Mouse (Mus musculus) brain, adult 2 months (tissue): ENCODE results near the gene Gpha2.

Source experiments
- DNase-seq: peaks from one replicate; pipeline ENCODE4 v3.0.0; 2011; ENCODE audit warnings: low read depth, low spot score

Gene Gpha2

DNA sequence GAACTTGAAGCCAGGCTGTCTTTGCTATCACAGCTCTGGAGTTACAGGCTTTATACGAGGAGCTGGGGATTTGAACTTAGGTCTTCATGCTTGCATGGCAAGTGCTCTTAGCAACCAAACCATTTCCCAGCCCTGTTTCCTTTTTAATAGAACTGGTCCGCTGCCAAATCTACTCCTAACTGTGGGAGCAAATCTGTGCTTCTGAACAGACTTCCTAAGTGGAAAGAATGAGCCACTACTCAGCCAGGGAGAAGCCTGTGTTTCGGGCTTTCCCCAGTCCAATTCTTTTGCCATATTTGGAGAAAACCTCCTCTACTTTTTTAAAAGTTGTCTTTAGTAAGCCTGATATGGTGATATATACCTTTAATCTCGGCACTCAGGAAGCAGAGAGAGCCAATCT, 46.6 kb downstream of the Gpha2 start:
- DNase-seq = peak; percentile 82

GRCm38 (mm10) chr19:6273592-6273991, 47.4 kb downstream of the Gpha2 start:
- DNase-seq = no peak

DNA sequence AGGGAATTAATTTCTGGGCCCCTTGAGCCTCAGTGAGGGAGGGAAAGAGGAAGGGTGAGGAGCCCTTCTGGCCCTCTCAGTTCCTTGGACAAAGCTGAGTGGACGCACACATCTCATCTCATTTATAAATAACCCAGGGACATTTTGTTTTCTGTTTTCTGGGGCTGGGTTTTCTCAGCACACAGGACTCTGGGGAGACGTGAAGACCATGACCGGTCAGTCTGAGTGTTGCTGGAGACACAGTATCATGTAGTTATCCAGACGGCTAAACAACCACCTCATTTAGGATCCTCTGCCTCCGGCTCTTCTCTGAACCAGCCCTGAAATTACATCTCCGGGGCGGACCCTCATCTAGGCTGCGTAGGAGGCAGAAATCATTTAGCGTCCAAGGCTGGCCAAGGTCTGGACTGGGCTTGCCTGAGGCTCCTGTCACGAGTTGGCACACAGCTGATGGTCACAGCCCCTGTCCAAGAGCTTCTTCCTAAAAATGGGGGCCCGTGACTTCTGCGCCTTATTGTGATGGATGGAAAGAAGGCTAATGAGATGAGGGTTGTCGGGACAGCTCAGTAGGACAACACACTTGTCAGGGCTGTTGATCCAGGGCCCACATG, 47.9 kb downstream of the Gpha2 start:
- no peak for DNase-seq

DNA sequence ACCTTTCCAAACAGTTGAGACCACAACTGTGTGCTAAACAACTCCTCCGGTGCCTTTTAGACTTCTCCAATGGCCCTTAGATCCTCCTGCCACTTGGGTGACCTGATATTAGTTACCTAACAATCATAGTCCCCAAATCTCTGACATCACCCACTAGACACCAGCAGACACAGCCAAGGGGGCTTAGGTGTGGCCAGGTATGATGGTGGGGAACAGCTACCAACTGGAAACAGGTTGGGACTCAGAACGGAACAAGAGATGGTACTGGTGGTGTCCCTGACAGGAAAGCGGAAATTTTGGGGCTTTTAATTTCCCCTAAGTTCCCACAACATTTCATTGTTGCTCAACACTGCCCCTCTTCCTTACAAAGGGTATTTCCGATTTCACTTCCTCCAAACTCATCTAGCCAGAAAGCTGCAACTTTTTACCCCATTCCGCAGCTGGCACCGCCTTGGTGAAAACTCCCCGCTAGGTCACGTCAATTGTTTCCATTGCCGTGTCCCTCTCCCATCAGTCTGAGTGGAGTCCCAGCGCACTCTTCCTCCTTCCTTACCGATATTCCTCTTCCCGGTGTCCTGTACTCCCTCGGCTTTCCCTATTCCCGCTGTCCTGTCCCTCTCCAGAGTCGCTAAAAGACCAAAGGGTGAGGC, 49.7 kb downstream of the Gpha2 start:
- peak; percentile 29 for DNase-seq

- peak; percentile 99 for DNase-seq
These were observed 50.5 kb downstream of the Gpha2 start, which contains the start of gene Ehd1 for GRCm38 (mm10) chr19:6276426-6277421. TSS of gene Ehd1 (plus strand) at chr19:6276725.
